Mouse (Mus musculus) C2C12 (cell line): ENCODE data around the gene Mblac2. TPM values are rescaled to one million over a fixed set of nuclear protein-coding genes. Genes with fewer than 3 reads are reported as not detected.
A peak's percentile ranks its signal among the peaks of the same experiment; 100 is the strongest.

ENCODE experiments used
- H3K27me3 ChIP-seq: one replicate; pipeline ENCODE4 v1.6.1; 2011; ENCODE audit not compliant: control insufficient read depth, insufficient read depth, insufficient read length
- H3K36me3 ChIP-seq: one replicate; pipeline ENCODE4 v1.6.1; 2011; ENCODE audit not compliant: control insufficient read depth, insufficient read depth
- H3K4me3 ChIP-seq: one replicate; pipeline ENCODE4 v1.5.1; 2011; ENCODE audit warnings: mild to moderate bottlenecking, control low read depth; ENCODE audit not compliant: poor library complexity, insufficient read depth, severe bottlenecking
- H3K79me2 ChIP-seq: one replicate; pipeline ENCODE4 v1.6.1; 2011; ENCODE audit not compliant: control insufficient read depth, insufficient read depth
- H3K79me3 ChIP-seq: one replicate; pipeline ENCODE4 v1.6.1; 2011; ENCODE audit warnings: low read depth, control low read depth
- H3ac ChIP-seq: one replicate; pipeline ENCODE3; 2011; ENCODE audit warnings: low read depth; ENCODE audit not compliant: control insufficient read depth, insufficient read length
- CEBPB ChIP-seq: IDR thresholded peaks from one replicate; pipeline ENCODE4 v1.6.1; 2011; ENCODE audit warnings: low read depth, mild to moderate bottlenecking, control low read depth, moderate library complexity
- CTCF ChIP-seq: IDR thresholded peaks from one replicate; pipeline ENCODE4 v1.5.1; 2011; ENCODE audit not compliant: control insufficient read depth, insufficient read depth, insufficient read length
- FOSL1 ChIP-seq: IDR thresholded peaks from one replicate; pipeline ENCODE4 v1.8.0; 2011; ENCODE audit warnings: mild to moderate bottlenecking, low read length; ENCODE audit not compliant: poor library complexity, insufficient read depth, severe bottlenecking
- MAX ChIP-seq: IDR thresholded peaks from one replicate; pipeline ENCODE4 v1.6.1; 2011; ENCODE audit warnings: mild to moderate bottlenecking, control low read depth
- MYOD1 ChIP-seq: IDR thresholded peaks from one replicate; pipeline ENCODE4 v1.6.1; 2011; ENCODE audit warnings: low read depth; ENCODE audit not compliant: control insufficient read depth, insufficient read length
- MYOG ChIP-seq: IDR thresholded peaks from one replicate; pipeline ENCODE4 v1.6.1; 2011; ENCODE audit not compliant: control insufficient read depth, insufficient read length; ENCODE audit errors: extremely low read depth
- USF1 ChIP-seq: IDR thresholded peaks from one replicate; pipeline ENCODE4 v1.6.1; 2011; ENCODE audit warnings: low read depth, mild to moderate bottlenecking, control low read depth, moderate library complexity
- polyA plus RNA-seq: library from polyadenylated mRNA; unstranded; fragments of >200 nt; fragmentation: generic; extraction: Trizol; gene quantifications from one replicate; pipeline ENCODE4 v1.2.1, GENCODE M21; 2012; ENCODE audit warnings: missing spikeins

Mblac2 gene
- polyA plus RNA-seq, 1 experiment: 1.2 TPM

- Histone ChIP-seq H3K79me3 (no peaks in the 10 kb centered on the region), H3ac (no peak overlapping the region), H3K36me3 (peaks cover 58% of the 10 kb centered on the region), H3K4me3 (no peak overlapping the region), H3K79me2 (no peaks in the 10 kb centered on the region), H3K27me3 (no peaks in the 10 kb centered on the region)
- TF ChIP-seq USF1 (no peak), MAX (no peak), MYOG (no peak), CTCF (no peak)
Observed at GRCm38 (mm10) chr13:81683107-81683506, 28.0 kb upstream of the Mblac2 start.

GRCm38 (mm10) chr13:81684258-81684657, 26.9 kb upstream of the Mblac2 start:
- H3K79me2 ChIP-seq: no peaks in the 10 kb centered on the region
- TF ChIP-seq MAX (peak; percentile 4), FOSL1 (no peak), MYOG (no peak)
- H3K36me3 ChIP-seq: peaks cover 61% of the 10 kb centered on the region
- H3K27me3 ChIP-seq: no peaks in the 10 kb centered on the region
- no peaks in the 10 kb centered on the region for H3K79me3 ChIP-seq
- no peak overlapping the region for H3ac ChIP-seq
- H3K4me3 ChIP-seq: no peak overlapping the region

- H3K4me3 ChIP-seq: no peak overlapping the region
- no peaks in the 10 kb centered on the region for H3K79me3 ChIP-seq
- no peak overlapping the region for H3ac ChIP-seq
- no peaks in the 10 kb centered on the region for H3K27me3 ChIP-seq
- peaks cover 63% of the 10 kb centered on the region for H3K36me3 ChIP-seq
- H3K79me2 ChIP-seq: no peaks in the 10 kb centered on the region
- TF ChIP-seq USF1: peak; percentile 11
- no peak for TF ChIP-seq MAX
- peak; percentile 9 for TF ChIP-seq MYOD1
- TF ChIP-seq FOSL1: peak; percentile 76
Observed at GRCm38 (mm10) chr13:81684884-81685283, 26.3 kb upstream of the Mblac2 start.

GRCm38 (mm10) chr13:81689587-81689986, 21.6 kb upstream of the Mblac2 start:
- Histone ChIP-seq H3ac (no peak overlapping the region), H3K79me3 (no peaks in the 10 kb centered on the region), H3K4me3 (no peak overlapping the region), H3K36me3 (peaks cover 53% of the 10 kb centered on the region), H3K27me3 (no peaks in the 10 kb centered on the region), H3K79me2 (no peaks in the 10 kb centered on the region)
- TF ChIP-seq MYOG (no peak), CEBPB (no peak), MYOD1 (no peak), USF1 (no peak), MAX (no peak), FOSL1 (no peak), CTCF (no peak)

GRCm38 (mm10) chr13:81690477-81690876, 20.7 kb upstream of the Mblac2 start:
- peaks cover 52% of the 10 kb centered on the region for H3K36me3 ChIP-seq
- H3K27me3 ChIP-seq: no peaks in the 10 kb centered on the region
- no peak overlapping the region for H3K4me3 ChIP-seq
- H3K79me3 ChIP-seq: no peaks in the 10 kb centered on the region
- no peak overlapping the region for H3ac ChIP-seq
- H3K79me2 ChIP-seq: no peaks in the 10 kb centered on the region
- TF ChIP-seq USF1 (peak; percentile 66), FOSL1 (no peak), MAX (peak; percentile 51), MYOG (no peak), CEBPB (no peak), CTCF (no peak), MYOD1 (peak; percentile 97)

- Histone ChIP-seq H3K36me3 (peaks cover 50% of the 10 kb centered on the region), H3K27me3 (no peaks in the 10 kb centered on the region), H3K79me2 (no peaks in the 10 kb centered on the region), H3K79me3 (no peaks in the 10 kb centered on the region), H3K4me3 (no peak overlapping the region), H3ac (no peak overlapping the region)
- TF ChIP-seq CEBPB (no peak), FOSL1 (no peak), MYOD1 (no peak), MYOG (no peak), USF1 (no peak), MAX (no peak), CTCF (no peak)
Observed at GRCm38 (mm10) chr13:81691606-81692005, 19.5 kb upstream of the Mblac2 start.
